Mouse (Mus musculus) cortical plate, adult 2 months (tissue): ENCODE results near the gene Slc10a1.

Experiments
- CTCF ChIP-seq: fragments of 200-500 bp; IDR thresholded peaks from 2 replicates; pipeline ENCODE4 v1.5.1; 2011; ENCODE audit warnings: mild to moderate bottlenecking, control low read depth, low read length; ENCODE audit not compliant: insufficient read depth; ENCODE audit errors: extremely low read depth
- POLR2A ChIP-seq: fragments of 200-500 bp; IDR thresholded peaks from 2 replicates; pipeline ENCODE4 v1.6.1; 2011; ENCODE audit warnings: mild to moderate bottlenecking, low read length, control low read depth; ENCODE audit not compliant: insufficient read depth; ENCODE audit errors: extremely low read depth

GRCm38 (mm10) chr12:80917764-80918163 lies 50.7 kb downstream of the Slc10a1 start:
- TF ChIP-seq POLR2A (no peak), CTCF (0 out of 2 replicates have a peak, but pooled peaks have one; percentile 0)
